Mouse (Mus musculus): Measurements from ENCODE around the gene Usp51. TPM values are rescaled to one million over a fixed set of nuclear protein-coding genes. Genes with fewer than 3 reads are reported as not detected.
"Not testable (repeated sequence)": the region's sequence is repeated elsewhere in the genome, so short reads cannot be mapped to it uniquely, and the experiment has no call there.

The Usp51 gene
- polyA plus RNA-seq, 1 experiment from 2014 or later, result 0.43 TPM

DNA sequence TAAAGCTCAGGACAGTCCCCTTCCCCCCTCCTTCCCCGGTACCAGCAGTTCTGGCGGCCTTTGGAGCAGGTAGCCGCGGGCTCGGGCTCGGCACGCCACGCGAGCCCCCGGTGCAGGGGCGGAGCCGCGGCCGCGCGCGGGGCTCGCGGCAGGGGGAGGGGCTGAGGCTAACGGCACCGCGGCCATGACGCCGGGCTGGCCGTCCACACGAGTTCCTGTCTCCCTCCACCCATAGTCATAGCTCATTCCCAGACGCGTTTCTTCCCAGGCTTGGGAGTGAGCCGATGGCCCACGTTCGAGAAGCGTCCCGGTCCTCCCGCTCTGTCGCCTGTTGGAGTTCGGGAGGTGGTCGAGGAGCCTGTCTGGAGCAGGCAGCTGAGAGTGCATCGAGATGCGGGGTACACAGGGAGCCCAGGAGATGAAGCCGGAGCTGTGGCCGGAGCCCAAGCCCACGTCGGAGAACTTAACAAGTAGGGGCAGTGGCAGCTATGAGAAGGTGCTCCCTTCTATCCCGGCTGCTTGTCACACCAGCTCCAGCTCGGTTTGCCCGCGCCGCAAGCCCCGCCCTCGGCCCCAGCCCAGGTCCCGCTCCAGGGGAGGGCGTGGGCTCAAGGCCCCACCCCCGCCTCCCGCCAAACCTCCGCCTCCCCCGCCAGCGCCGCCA lies 884 bp downstream of the Usp51 start:
- peak; percentile 54; the same call in 1 of the 2 replicates for ATAC-seq
- Histone ChIP-seq H3K9ac (ENCODE audit: low read depth, low read length) (no peak overlapping the region), H3K4me2 (replicated peaks; ENCODE audit: low read depth) (peak overlapping the region; percentile 76), H3K9me3 (ENCODE audit: control insufficient read depth) (no peaks in the 10 kb centered on the region), H3K4me3 (ENCODE audit: low read depth, low read length) (peak overlapping the region; percentile 52), H3K27me3 (replicated peaks; ENCODE audit: control insufficient read depth, insufficient read depth, low read length) (0 out of 2 replicates have a peak, but pooled peaks cover 3% of the 10 kb centered on the region), H3K4me1 (replicated peaks; ENCODE audit: control insufficient read depth, insufficient read depth, low read length) (no peaks in the 10 kb centered on the region), H3K27ac (ENCODE audit: low read depth, low read length) (no peak overlapping the region), H3K36me3 (ENCODE audit: control insufficient read depth, insufficient read depth) (no peaks in the 10 kb centered on the region)
- TF ChIP-seq CTCF (IDR thresholded peaks at IDR 0.05; ENCODE audit: low read depth), result no peak
- 22% methylated on average over 58 of the region's 58 CpGs for WGBS

DNA sequence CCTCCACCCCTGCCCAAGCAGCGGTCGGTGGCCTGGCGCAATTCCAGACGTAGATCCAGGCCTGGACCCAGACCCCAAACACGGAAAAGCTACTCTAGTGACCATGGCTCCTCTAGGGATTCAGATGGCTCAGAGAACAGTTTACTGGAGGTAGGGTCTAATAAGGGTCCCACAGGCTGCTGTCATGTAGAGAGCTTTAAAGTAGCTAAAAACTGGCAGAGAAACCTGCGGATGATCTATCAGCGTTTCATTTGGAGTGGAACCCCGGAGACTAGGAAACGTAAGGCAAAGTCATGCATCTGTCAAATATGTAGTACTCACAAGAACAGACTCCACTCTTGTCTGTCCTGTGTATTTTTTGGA lies 1.4 kb downstream of the Usp51 start:
- ATAC-seq, result no peak
- TF ChIP-seq CTCF (IDR thresholded peaks at IDR 0.05; ENCODE audit: low read depth), result no peak
- peak overlapping the region; percentile 76 for H3K4me2 ChIP-seq (replicated peaks; ENCODE audit: low read depth)
- H3K9me3 ChIP-seq (ENCODE audit: control insufficient read depth), result no peaks in the 10 kb centered on the region
- H3K27me3 ChIP-seq (replicated peaks; ENCODE audit: control insufficient read depth, insufficient read depth, low read length), result 0 out of 2 replicates have a peak, but pooled peaks cover 3% of the 10 kb centered on the region
- peak overlapping the region; percentile 52 for H3K4me3 ChIP-seq (ENCODE audit: low read depth, low read length)
- no peaks in the 10 kb centered on the region for H3K4me1 ChIP-seq (replicated peaks; ENCODE audit: control insufficient read depth, insufficient read depth, low read length)
- WGBS, result 37% methylated on average over 9 of the region's 9 CpGs
- no peaks in the 10 kb centered on the region for H3K36me3 ChIP-seq (ENCODE audit: control insufficient read depth, insufficient read depth)
- H3K9ac ChIP-seq (ENCODE audit: low read depth, low read length), result no peak overlapping the region
- H3K27ac ChIP-seq (ENCODE audit: low read depth, low read length), result no peak overlapping the region

DNA sequence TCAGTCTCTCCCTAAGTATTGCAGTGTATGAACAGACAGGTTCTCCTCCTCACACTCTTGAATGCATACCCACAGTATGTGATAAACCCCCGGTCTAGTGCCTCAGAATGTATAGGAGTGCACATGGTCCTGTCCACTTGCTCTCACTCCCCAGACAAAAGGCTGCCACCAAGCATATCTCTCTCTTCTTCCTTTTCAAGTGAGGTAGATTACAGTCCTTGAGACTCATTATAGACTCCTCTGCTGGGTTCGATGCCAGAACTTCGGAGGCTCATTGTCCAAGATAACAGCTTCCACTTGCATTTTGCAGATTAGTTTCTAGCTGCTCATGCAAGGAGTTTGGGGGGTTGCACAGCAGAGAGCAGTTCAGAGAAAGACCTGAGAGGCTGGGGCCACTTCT lies 19.0 kb downstream of the Usp51 start:
- H3K9ac ChIP-seq (ENCODE audit: low read depth, low read length); H3K36me3 ChIP-seq (ENCODE audit: control insufficient read depth, insufficient read depth); H3K4me1 ChIP-seq (replicated peaks; ENCODE audit: control insufficient read depth, insufficient read depth, low read length); H3K9me3 ChIP-seq (ENCODE audit: control insufficient read depth); H3K27ac ChIP-seq (ENCODE audit: low read depth, low read length); H3K4me2 ChIP-seq (replicated peaks; ENCODE audit: low read depth); H3K4me3 ChIP-seq (ENCODE audit: low read depth, low read length); ATAC-seq; H3K27me3 ChIP-seq (replicated peaks; ENCODE audit: control insufficient read depth, insufficient read depth, low read length): not testable (repeated sequence)
- WGBS, result no CpG with 5 or more reads among the region's 3 CpGs

DNA sequence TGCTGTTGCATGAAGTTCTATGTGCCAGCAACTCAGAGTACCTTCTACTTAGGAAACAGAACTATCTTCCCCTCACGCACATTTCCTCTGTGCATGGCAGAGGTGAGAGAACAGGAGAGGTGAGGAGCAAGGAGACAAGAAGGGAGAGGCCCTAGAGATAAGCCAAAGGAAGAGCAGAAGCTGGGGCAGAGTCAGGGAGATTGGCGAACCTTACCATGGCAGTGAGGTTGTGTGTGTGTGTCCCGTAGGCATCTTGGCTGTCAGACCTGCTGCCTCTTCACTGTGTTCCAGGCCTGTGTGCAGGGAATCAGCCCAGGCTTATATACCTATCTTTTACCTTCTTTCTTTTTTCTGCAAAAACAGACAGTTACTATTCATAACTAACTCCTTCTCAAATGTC lies 19.4 kb downstream of the Usp51 start:
- ATAC-seq; H3K27me3 ChIP-seq (replicated peaks; ENCODE audit: control insufficient read depth, insufficient read depth, low read length); H3K4me1 ChIP-seq (replicated peaks; ENCODE audit: control insufficient read depth, insufficient read depth, low read length); H3K27ac ChIP-seq (ENCODE audit: low read depth, low read length); H3K36me3 ChIP-seq (ENCODE audit: control insufficient read depth, insufficient read depth); H3K4me2 ChIP-seq (replicated peaks; ENCODE audit: low read depth); H3K9ac ChIP-seq (ENCODE audit: low read depth, low read length); H3K4me3 ChIP-seq (ENCODE audit: low read depth, low read length); H3K9me3 ChIP-seq (ENCODE audit: control insufficient read depth): not testable (repeated sequence)
- no CpG with 5 or more reads among the region's 3 CpGs for WGBS

DNA sequence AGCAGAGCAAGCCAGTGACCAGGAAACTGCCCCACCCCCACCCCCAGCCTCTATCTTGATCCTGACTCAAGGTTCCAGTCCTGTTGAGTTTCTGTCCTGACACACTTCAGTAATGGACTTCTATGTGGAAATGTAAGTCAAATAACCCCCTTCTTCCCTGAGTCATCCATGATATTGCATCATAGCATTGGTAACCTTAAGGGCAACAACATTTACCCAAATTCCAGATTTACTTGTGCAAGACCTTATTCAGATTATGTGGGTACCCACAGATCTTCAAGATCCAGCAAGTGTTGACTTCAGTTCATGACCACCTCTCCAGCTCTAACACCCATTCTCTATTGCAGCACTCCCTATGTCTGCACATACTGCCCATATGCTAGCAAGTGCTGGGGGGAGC lies 25.3 kb downstream of the Usp51 start:
- H3K9me3 ChIP-seq (ENCODE audit: control insufficient read depth), result not testable (repeated sequence)

DNA sequence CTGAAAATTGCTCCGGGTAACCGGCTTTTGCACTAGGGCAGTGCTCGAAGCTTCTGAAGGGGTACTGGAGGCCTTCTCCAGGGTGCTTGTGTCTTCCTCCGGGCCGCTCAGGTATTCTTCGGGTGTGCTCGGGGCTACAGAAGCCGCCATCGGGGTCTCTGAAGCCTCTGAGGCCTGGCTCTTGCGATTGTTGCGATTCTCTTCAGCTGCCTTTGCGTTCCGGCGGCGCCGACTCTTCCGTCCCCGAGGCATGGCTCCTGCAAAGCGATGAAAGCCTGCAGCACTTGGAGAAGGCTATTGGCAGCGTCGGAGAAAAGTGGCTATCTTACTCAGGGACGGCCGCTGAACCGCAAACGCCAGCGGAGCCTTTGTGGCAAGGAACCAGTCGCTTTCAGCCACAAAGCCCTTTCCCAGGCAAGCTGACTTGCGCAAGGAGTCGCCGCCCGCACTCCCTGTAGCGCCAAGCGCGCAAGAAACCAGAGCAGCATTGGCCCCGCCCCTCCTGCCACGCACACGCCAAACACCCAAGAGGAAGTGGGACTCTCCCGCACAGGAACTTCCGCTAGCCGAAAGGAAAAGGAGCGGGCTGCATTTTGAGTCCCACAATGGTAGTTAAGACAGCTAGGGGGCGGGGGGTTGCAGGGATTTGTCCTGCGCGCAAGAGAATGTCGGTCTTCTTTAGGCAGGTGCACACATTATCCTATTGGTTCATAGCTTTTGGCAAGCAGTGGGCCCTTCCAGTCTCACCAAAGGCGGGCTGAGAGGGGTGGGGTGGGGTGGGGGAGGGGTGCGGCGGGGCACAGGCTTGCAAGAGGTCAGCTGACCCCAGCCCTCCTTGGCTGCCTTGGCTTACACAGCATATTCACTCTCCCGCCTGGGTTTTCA lies 31.1 kb downstream of the Usp51 start, which contains the start of gene Mageh1:
Mageh1 (minus strand) TSS at position 489 of the 885 bp plus-strand sequence.
- peak within 1 kb of the TSS; percentile 48 for H3K4me3 ChIP-seq (ENCODE audit: low read depth, low read length)
- peak; percentile 46 for TF ChIP-seq CTCF (IDR thresholded peaks at IDR 0.05; ENCODE audit: low read depth)
- peak within 1 kb of the TSS; percentile 15; the same call in 1 of the 2 replicates for H3K27ac ChIP-seq (ENCODE audit: low read depth, low read length)
- peak; percentile 96 for ATAC-seq
- no peaks in the 10 kb centered on the region for H3K27me3 ChIP-seq (replicated peaks; ENCODE audit: control insufficient read depth, insufficient read depth, low read length)
- peak within 1 kb of the TSS; percentile 69 for H3K4me2 ChIP-seq (replicated peaks; ENCODE audit: low read depth)
- 21% methylated on average over 48 of the region's 49 CpGs for WGBS
- H3K9me3 ChIP-seq (ENCODE audit: control insufficient read depth), result no peaks in the 10 kb centered on the region
- peak within 1 kb of the TSS; percentile 51 for H3K9ac ChIP-seq (ENCODE audit: low read depth, low read length)
- H3K4me1 ChIP-seq (replicated peaks; ENCODE audit: control insufficient read depth, insufficient read depth, low read length), result no peaks in the 10 kb centered on the region
- H3K36me3 ChIP-seq (ENCODE audit: control insufficient read depth, insufficient read depth), result no peaks in the 10 kb centered on the region

More for the DNA sequence above, 25.3 kb downstream of the Usp51 start:
- H3K36me3 ChIP-seq (ENCODE audit: control insufficient read depth, insufficient read depth); ATAC-seq; H3K4me1 ChIP-seq (replicated peaks; ENCODE audit: control insufficient read depth, insufficient read depth, low read length); H3K4me3 ChIP-seq (ENCODE audit: low read depth, low read length); H3K27ac ChIP-seq (ENCODE audit: low read depth, low read length); H3K9ac ChIP-seq (ENCODE audit: low read depth, low read length); H3K4me2 ChIP-seq (replicated peaks; ENCODE audit: low read depth); H3K27me3 ChIP-seq (replicated peaks; ENCODE audit: control insufficient read depth, insufficient read depth, low read length): not testable (repeated sequence)

DNA sequence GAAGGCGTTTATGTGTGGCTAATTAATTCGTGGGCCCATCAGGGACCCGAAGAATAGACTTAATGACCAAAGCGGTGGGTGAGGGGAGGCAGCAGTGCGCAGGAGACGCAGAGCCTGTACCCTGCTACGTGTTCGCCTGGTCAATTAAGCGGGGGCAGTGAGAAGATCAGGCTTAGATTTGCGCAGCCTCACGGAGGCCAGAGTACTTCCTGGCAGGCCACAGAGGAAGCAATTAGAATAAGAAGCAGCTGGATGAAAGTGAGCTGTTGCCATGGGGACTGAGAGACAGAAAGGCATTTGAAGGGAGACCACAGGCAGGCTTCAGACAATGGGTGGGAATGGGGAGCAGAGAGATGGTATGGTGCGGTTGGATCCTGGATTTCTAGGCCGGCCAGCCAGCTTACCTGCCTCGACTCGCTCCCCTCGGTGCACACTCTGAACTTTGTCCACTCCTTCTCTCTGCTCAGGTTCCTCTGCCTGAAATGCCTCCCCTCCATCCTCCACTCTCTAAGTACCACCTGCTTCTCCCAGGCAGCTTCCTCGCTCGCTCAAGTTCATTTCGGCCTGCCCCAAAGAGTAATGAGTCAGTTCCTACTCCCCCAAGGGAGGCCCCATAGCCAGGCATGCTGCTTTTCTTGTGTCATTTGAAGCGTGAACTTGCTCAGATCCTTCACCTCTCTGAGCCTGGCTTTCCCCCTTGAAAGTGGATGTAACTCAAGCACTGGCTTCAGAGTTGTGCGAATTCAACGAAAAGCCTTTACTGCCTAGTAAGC lies 31.9 kb downstream of the Usp51 start:
- H3K9ac ChIP-seq (ENCODE audit: low read depth, low read length); H3K27me3 ChIP-seq (replicated peaks; ENCODE audit: control insufficient read depth, insufficient read depth, low read length); H3K4me1 ChIP-seq (replicated peaks; ENCODE audit: control insufficient read depth, insufficient read depth, low read length); H3K27ac ChIP-seq (ENCODE audit: low read depth, low read length); H3K36me3 ChIP-seq (ENCODE audit: control insufficient read depth, insufficient read depth); H3K9me3 ChIP-seq (ENCODE audit: control insufficient read depth): not testable (repeated sequence)
- WGBS, result 21% methylated on average over 7 of the region's 22 CpGs
- Histone ChIP-seq H3K4me3 (ENCODE audit: low read depth, low read length) (peak overlapping the region; percentile 48), H3K4me2 (replicated peaks; ENCODE audit: low read depth) (peak overlapping the region; percentile 69)
- peak; percentile 56 for ATAC-seq
